Mouse (Mus musculus) neural tube, embryonic 13.5 days (tissue): ENCODE results near the gene Sacs. TPM values are rescaled to one million over a fixed set of nuclear protein-coding genes. Genes with fewer than 3 reads are reported as not detected.
A peak's percentile ranks its signal among the peaks of the same experiment; 100 is the strongest.

Experiments
- ATAC-seq: fragments of 200-750 bp; cut with Nextera tagmentation; 2 replicates; pipeline ENCODE4 v1.8.0; 2017; ENCODE audit warnings: low read depth, mild to moderate bottlenecking, moderate TSS enrichment, moderate library complexity
- H3K27ac ChIP-seq: fragments of 300-500 bp; sonication (generic); replicated peaks from 2 replicates; pipeline ENCODE4 v1.5.1; 2015; ENCODE audit warnings: moderate library complexity, mild to moderate bottlenecking, inconsistent platforms
- H3K27me3 ChIP-seq: fragments of 300-500 bp; sonication (generic); 2 replicates; pipeline ENCODE4 v1.6.1; 2015; ENCODE audit warnings: mild to moderate bottlenecking, inconsistent platforms
- H3K36me3 ChIP-seq: fragments of 300-500 bp; sonication (generic); 2 replicates; pipeline ENCODE4 v1.6.1; 2015; ENCODE audit warnings: mild to moderate bottlenecking, inconsistent platforms
- H3K4me1 ChIP-seq: fragments of 300-500 bp; sonication (generic); replicated peaks from 2 replicates; pipeline ENCODE4 v1.6.1; 2015; ENCODE audit warnings: inconsistent platforms
- H3K4me2 ChIP-seq: fragments of 300-500 bp; sonication (generic); 2 replicates; pipeline ENCODE4 v1.6.1; 2015; ENCODE audit warnings: inconsistent platforms, mild to moderate bottlenecking, moderate library complexity
- H3K4me3 ChIP-seq: fragments of 300-500 bp; sonication (generic); 2 replicates; pipeline ENCODE4 v1.5.1; 2015; ENCODE audit warnings: mild to moderate bottlenecking, inconsistent platforms
- H3K9ac ChIP-seq: fragments of 300-500 bp; sonication (generic); 2 replicates; pipeline ENCODE4 v1.6.1; 2015; ENCODE audit warnings: moderate library complexity, mild to moderate bottlenecking, inconsistent platforms
- H3K9me3 ChIP-seq: fragments of 300-500 bp; sonication (generic); 2 replicates; pipeline ENCODE4 v1.6.1; 2016; ENCODE audit warnings: inconsistent platforms
- WGBS: fragments of 180-500 bp; shearing (Covaris S2); methylation state at CpG from one replicate; pipeline ENCODE4 v1.1.7; 2015; 5-methylcytosine and 5-hydroxymethylcytosine counted together
- polyA plus RNA-seq: library from polyadenylated mRNA; unstranded; fragments of >200 nt; fragmentation: Nextera tagmentation; extraction: Ambion mirVana; gene quantifications from 2 replicates; pipeline ENCODE4 v1.2.1, GENCODE M21; 2015

Gene Sacs
- polyA plus RNA-seq, 1 experiment from 2014 or later, result 6.5 TPM

- ATAC-seq, result no peak
- no peaks in the 10 kb centered on the region for H3K36me3 ChIP-seq
These were observed 120.1 kb downstream of the Sacs start, which contains the start of gene Sgcg for GRCm38 (mm10) chr14:61258352-61258751. Sgcg (minus strand) TSS chr14:61258490.

GRCm38 (mm10) chr14:61259084-61259483 is 120.8 kb downstream of the Sacs start:
- Histone ChIP-seq H3K4me3 (no peak overlapping the region), H3K9ac (no peak overlapping the region), H3K4me2 (no peak overlapping the region), H3K27ac (no peak overlapping the region), H3K36me3 (no peaks in the 10 kb centered on the region), H3K9me3 (no peaks in the 10 kb centered on the region), H3K4me1 (no peaks in the 10 kb centered on the region), H3K27me3 (no peaks in the 10 kb centered on the region)
- WGBS, result 53% methylated on average over 3 of the region's 3 CpGs
- ATAC-seq, result no peak

More at GRCm38 (mm10) chr14:61258352-61258751, 120.1 kb downstream of the Sacs start, which contains the start of gene Sgcg:
- Histone ChIP-seq H3K9me3 (no peaks in the 10 kb centered on the region), H3K27me3 (no peaks in the 10 kb centered on the region), H3K4me2 (no peak within 1 kb of the TSS), H3K4me3 (no peak within 1 kb of the TSS), H3K4me1 (no peaks in the 10 kb centered on the region), H3K27ac (no peak within 1 kb of the TSS), H3K9ac (no peak within 1 kb of the TSS)
- 59% methylated on average over 11 of the region's 11 CpGs for WGBS

- no peak overlapping the region for H3K4me3 ChIP-seq
- no peak overlapping the region for H3K9ac ChIP-seq
- H3K27ac ChIP-seq, result no peak overlapping the region
- no peak overlapping the region for H3K4me2 ChIP-seq
- H3K4me1 ChIP-seq, result no peaks in the 10 kb centered on the region
- peaks cover 14% of the 10 kb centered on the region for H3K27me3 ChIP-seq
- peaks cover 3% of the 10 kb centered on the region; the same call in 1 of the 2 replicates for H3K9me3 ChIP-seq
- no peaks in the 10 kb centered on the region for H3K36me3 ChIP-seq
- WGBS, result 58% methylated on average over 5 of the region's 5 CpGs
- ATAC-seq, result no peak
These were observed 129.7 kb downstream of the Sacs start for GRCm38 (mm10) chr14:61267908-61268475.

DNA sequence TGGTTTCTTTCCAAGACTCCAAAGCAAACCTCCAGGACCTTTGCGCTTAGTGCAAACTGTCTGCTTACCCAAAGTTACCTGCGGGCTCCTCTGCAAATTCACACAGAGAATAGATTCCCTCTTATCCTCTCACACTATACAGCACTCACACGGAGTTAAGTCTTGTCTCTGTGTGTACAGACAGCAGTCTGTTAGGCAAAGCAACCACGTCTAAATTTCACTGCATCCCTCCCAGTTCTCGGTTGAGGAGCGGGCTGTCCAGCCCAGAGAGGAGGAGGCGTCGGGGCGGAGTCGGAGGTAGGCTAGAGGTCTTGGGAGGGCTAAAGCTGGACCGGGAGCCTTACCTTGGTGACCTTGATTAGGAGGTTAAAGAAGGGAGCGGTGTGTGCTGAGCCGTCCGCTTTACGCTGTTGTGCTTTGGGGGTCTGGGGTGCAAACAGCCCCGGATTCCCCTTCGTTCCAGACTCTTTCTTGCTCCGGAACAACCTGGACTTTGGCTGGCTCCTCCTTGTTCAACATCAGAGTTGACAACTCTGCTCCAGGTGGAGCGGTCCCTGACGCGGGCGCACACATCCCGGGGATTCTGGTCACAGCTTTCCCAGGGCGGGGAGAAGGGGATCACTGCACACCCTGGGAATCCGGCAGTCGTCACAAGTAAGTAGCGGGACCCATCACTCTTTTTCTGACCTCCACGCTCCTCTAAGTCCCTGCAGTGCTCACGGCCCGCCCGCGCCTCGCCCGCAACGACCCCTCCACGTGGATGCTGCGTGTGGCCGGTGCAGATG is 136.3 kb downstream of the Sacs start:
- H3K9ac ChIP-seq, result peak overlapping the region; percentile 8; the same call in 1 of the 2 replicates
- no peaks in the 10 kb centered on the region for H3K36me3 ChIP-seq
- no peaks in the 10 kb centered on the region for H3K9me3 ChIP-seq
- peaks cover 46% of the 10 kb centered on the region for H3K27me3 ChIP-seq
- no peak overlapping the region for H3K27ac ChIP-seq
- WGBS, result 7% methylated on average over 38 of the region's 38 CpGs
- peaks cover 11% of the 10 kb centered on the region for H3K4me1 ChIP-seq
- no peak for ATAC-seq
- H3K4me2 ChIP-seq, result peak overlapping the region; percentile 45
- peak overlapping the region; percentile 19 for H3K4me3 ChIP-seq

DNA sequence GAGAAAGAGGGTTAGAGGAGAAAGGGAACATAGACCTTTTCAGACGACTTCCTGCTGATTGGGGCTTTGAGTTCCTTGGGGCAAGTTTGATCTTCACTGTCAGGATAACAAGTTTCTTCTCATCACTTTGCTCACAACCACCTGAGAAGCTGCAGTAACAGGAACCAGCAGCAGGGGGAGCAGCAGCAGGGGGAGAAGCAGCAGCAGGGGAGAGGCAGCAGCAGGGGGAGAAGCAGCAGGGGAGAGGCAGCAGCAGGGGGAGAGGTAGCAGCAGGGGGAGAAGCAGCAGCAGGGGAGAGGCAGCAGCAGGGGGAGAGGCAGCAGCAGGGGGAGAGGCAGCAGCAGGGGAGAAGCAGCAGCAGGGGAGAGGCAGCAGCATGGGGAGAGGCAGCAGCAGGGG is 139.0 kb downstream of the Sacs start:
- no peak overlapping the region for H3K27ac ChIP-seq
- no peaks in the 10 kb centered on the region for H3K36me3 ChIP-seq
- H3K4me2 ChIP-seq, result no peak overlapping the region
- ATAC-seq, result no peak
- H3K9ac ChIP-seq, result no peak overlapping the region
- no peaks in the 10 kb centered on the region for H3K9me3 ChIP-seq
- WGBS, result 42% methylated on average over 1 of the region's 1 CpGs
- no peak overlapping the region for H3K4me3 ChIP-seq
- peaks cover 11% of the 10 kb centered on the region for H3K4me1 ChIP-seq
- H3K27me3 ChIP-seq, result peaks cover 39% of the 10 kb centered on the region

GRCm38 (mm10) chr14:61278676-61279300 is 140.5 kb downstream of the Sacs start:
- 77% methylated on average over 7 of the region's 7 CpGs for WGBS
- ATAC-seq, result no peak

GRCm38 (mm10) chr14:61288606-61289286 is 150.5 kb downstream of the Sacs start:
- H3K4me1 ChIP-seq, result no peaks in the 10 kb centered on the region
- H3K4me3 ChIP-seq, result no peak overlapping the region
- no peak overlapping the region for H3K27ac ChIP-seq
- H3K9ac ChIP-seq, result no peak overlapping the region
- WGBS, result 72% methylated on average over 19 of the region's 19 CpGs
- no peak for ATAC-seq
- no peaks in the 10 kb centered on the region for H3K36me3 ChIP-seq
- H3K4me2 ChIP-seq, result no peak overlapping the region
- no peaks in the 10 kb centered on the region for H3K27me3 ChIP-seq
- no peaks in the 10 kb centered on the region for H3K9me3 ChIP-seq

More at GRCm38 (mm10) chr14:61278676-61279300, 140.5 kb downstream of the Sacs start:
- Histone ChIP-seq H3K9ac (no peak overlapping the region), H3K4me1 (peaks cover 11% of the 10 kb centered on the region), H3K27me3 (peaks cover 27% of the 10 kb centered on the region), H3K36me3 (no peaks in the 10 kb centered on the region), H3K9me3 (no peaks in the 10 kb centered on the region), H3K4me3 (no peak overlapping the region), H3K4me2 (no peak overlapping the region), H3K27ac (no peak overlapping the region)

Other genes with a start within 250 kb of the Sacs start
- gene Tnfrsf19, start 92.0 kb upstream of the Sacs start, polyA plus RNA-seq, result 27.0 and 28.7 TPM in 2 replicates
- 0.67 and 1.5 TPM in 2 replicates for gene Sgcg, start 120.0 kb downstream of the Sacs start, polyA plus RNA-seq
- 0.17 and 0.59 TPM in 2 replicates for gene Arl11, start 171.3 kb downstream of the Sacs start, polyA plus RNA-seq
- 9.1 and 11.7 TPM in 2 replicates for gene Ebpl, start 222.0 kb downstream of the Sacs start, polyA plus RNA-seq